Mouse (Mus musculus) bone marrow macrophage, adult 2 months (primary cell): ENCODE data around the gene Dpm1.

Source experiments
- CTCF ChIP-seq: IDR thresholded peaks from 2 replicates; pipeline ENCODE4 v1.5.1; 2012; ENCODE audit warnings: low read depth, mild to moderate bottlenecking, low read length, moderate library complexity
- POLR2A ChIP-seq: IDR thresholded peaks from 2 replicates; pipeline ENCODE4 v1.6.1; 2012; ENCODE audit warnings: mild to moderate bottlenecking, low read depth, low read length, borderline replicate concordance

DNA sequence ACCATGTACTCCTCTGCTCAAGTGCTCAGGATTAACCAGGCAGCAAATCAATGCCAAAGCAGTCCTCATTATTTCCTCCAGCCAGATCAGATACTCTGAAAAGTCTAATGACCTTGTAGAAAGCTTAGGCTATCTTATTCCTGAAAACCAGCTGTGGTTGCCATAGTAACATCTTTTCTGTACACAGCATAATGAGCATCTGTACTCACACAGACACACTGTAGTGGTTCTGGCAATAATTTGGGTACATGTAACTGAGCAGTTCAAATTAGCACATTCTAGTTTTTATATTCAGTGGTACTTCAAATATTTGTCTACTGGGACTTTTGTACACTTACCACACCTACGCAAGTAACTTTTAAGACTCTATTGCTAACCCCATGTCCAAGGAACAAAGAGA lies 32.0 kb downstream of the Dpm1 start:
- TF ChIP-seq POLR2A (no peak), CTCF (no peak)
